Mouse (Mus musculus) cortical plate, adult 2 months (tissue): ENCODE results near the gene Plekha7.

Experiments used
- CTCF ChIP-seq: fragments of 200-500 bp; IDR thresholded peaks from 2 replicates; pipeline ENCODE4 v1.5.1; 2011; ENCODE audit warnings: mild to moderate bottlenecking, control low read depth, low read length; ENCODE audit not compliant: insufficient read depth; ENCODE audit errors: extremely low read depth
- POLR2A ChIP-seq: fragments of 200-500 bp; IDR thresholded peaks from 2 replicates; pipeline ENCODE4 v1.6.1; 2011; ENCODE audit warnings: mild to moderate bottlenecking, low read length, control low read depth; ENCODE audit not compliant: insufficient read depth; ENCODE audit errors: extremely low read depth

DNA sequence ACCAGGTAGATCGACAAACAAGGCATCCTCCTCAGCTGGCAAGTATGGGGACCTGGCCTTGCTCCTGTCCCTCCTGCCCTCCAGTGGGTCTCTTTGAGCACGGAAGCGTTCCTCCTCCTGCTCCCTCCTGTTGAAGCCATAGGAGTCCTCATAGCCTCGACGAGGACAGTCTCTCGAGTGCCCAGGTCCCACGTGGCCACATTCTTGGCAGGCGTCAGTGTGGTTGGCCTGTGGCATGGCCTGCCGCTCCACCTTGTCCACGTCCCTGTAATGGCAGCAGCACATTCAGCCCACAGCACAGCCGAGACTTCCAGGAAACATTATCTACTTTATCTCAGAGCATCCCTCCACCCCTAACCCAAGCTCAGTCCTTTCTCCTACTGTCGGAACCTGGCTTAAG, 143.9 kb downstream of the Plekha7 start:
- TF ChIP-seq CTCF: no peak
- no peak for TF ChIP-seq POLR2A
